Mouse (Mus musculus) cerebellum, adult 2 months (tissue): ENCODE measurements at regions not wholly inside any gene's neighbourhood (a gene's known extent, or its start where the extent isn't known, plus 50 kb on each side); places are given as distances from the start of the nearest gene placed in this dataset.

Source experiments
- DNase-seq, 2 experiments: peaks; one replicate each; pipeline ENCODE4 v3.0.0; 2021
- H3K27ac ChIP-seq: fragments of 200-500 bp; 2 replicates; pipeline ENCODE4 v1.5.1; 2012; ENCODE audit warnings: low read length, control low read depth, inconsistent platforms; ENCODE audit not compliant: insufficient read depth
- H3K27me3 ChIP-seq: fragments of 200-500 bp; 2 replicates; pipeline ENCODE4 v1.6.1; 2012; ENCODE audit warnings: inconsistent platforms, mild to moderate bottlenecking, low read length, moderate library complexity; ENCODE audit not compliant: control insufficient read depth, insufficient read depth
- H3K4me1 ChIP-seq: fragments of 200-500 bp; 2 replicates; pipeline ENCODE4 v1.6.1; 2011; ENCODE audit warnings: low read length; ENCODE audit not compliant: control insufficient read depth, insufficient read depth
- H3K4me3 ChIP-seq: fragments of 200-500 bp; replicated peaks from 2 replicates; pipeline ENCODE3; 2011; ENCODE audit warnings: mild to moderate bottlenecking, low read depth, low read length, control low read depth; ENCODE audit not compliant: insufficient read depth
- CTCF ChIP-seq: fragments of 200-500 bp; IDR thresholded peaks from 2 replicates; pipeline ENCODE4 v1.5.1; 2011; ENCODE audit warnings: low read depth, mild to moderate bottlenecking, control low read depth, low read length, moderate library complexity, borderline replicate concordance; ENCODE audit not compliant: insufficient read depth
- POLR2A ChIP-seq: fragments of 200-500 bp; IDR thresholded peaks from 2 replicates; pipeline ENCODE4 v1.6.1; 2011; ENCODE audit warnings: low read length, control low read depth, borderline replicate concordance; ENCODE audit not compliant: insufficient read depth
- WGBS: fragments of 180-500 bp; shearing (Covaris S2); methylation state at CpG from one replicate; pipeline ENCODE4 v1.1.7; 2018; 5-methylcytosine and 5-hydroxymethylcytosine counted together

- no peaks in the 10 kb centered on the region for H3K4me1 ChIP-seq
- DNase-seq = peak; percentile 14 to 16
- H3K27me3 ChIP-seq = no peaks in the 10 kb centered on the region
- TF ChIP-seq CTCF (no peak), POLR2A (no peak)
- WGBS = 56% methylated on average over 4 of the region's 4 CpGs
- no peak overlapping the region for H3K4me3 ChIP-seq
- H3K27ac ChIP-seq = no peak overlapping the region
Measured at GRCm38 (mm10) chr14:71129771-71130211, 530.2 kb upstream of the Fam160b2 start.

GRCm38 (mm10) chr14:71128495-71128894, 528.9 kb upstream of the Fam160b2 start:
- TF ChIP-seq POLR2A (no peak), CTCF (no peak)
- peak in 1 of 2 experiments; percentile 9 for DNase-seq

GRCm38 (mm10) chr14:71118681-71119080, 519.0 kb upstream of the Fam160b2 start:
- no peaks in the 10 kb centered on the region for H3K4me1 ChIP-seq
- H3K27ac ChIP-seq = no peak overlapping the region
- DNase-seq = no peak
- H3K4me3 ChIP-seq = no peak overlapping the region
- H3K27me3 ChIP-seq = no peaks in the 10 kb centered on the region
- no peak for TF ChIP-seq CTCF
- no peak for TF ChIP-seq POLR2A
- 25% methylated on average over 7 of the region's 7 CpGs for WGBS

More at GRCm38 (mm10) chr14:71128495-71128894, 528.9 kb upstream of the Fam160b2 start:
- Histone ChIP-seq H3K4me3 (no peak overlapping the region), H3K4me1 (no peaks in the 10 kb centered on the region), H3K27me3 (no peaks in the 10 kb centered on the region), H3K27ac (0 out of 2 replicates have a peak overlapping the region, but pooled peaks have one; percentile 41)
- 49% methylated on average over 3 of the region's 3 CpGs for WGBS

GRCm38 (mm10) chr14:71115798-71116432, 516.3 kb upstream of the Fam160b2 start:
- Histone ChIP-seq H3K27me3 (no peaks in the 10 kb centered on the region), H3K27ac (no peak overlapping the region), H3K4me3 (no peak overlapping the region), H3K4me1 (no peaks in the 10 kb centered on the region)
- 86% methylated on average over 3 of the region's 3 CpGs for WGBS
- TF ChIP-seq CTCF = no peak
- TF ChIP-seq POLR2A = no peak
- no peak for DNase-seq

GRCm38 (mm10) chr14:71115095-71115797, 515.6 kb upstream of the Fam160b2 start:
- no peaks in the 10 kb centered on the region for H3K27me3 ChIP-seq
- no peak for DNase-seq
- 85% methylated on average over 8 of the region's 8 CpGs for WGBS
- no peak overlapping the region for H3K4me3 ChIP-seq
- no peak overlapping the region for H3K27ac ChIP-seq
- H3K4me1 ChIP-seq = no peaks in the 10 kb centered on the region
- no peak for TF ChIP-seq POLR2A
- TF ChIP-seq CTCF = no peak

GRCm38 (mm10) chr14:71113198-71113597, 513.6 kb upstream of the Fam160b2 start:
- no peak for DNase-seq
- no peak for TF ChIP-seq CTCF
- no peak for TF ChIP-seq POLR2A
- Histone ChIP-seq H3K27me3 (no peaks in the 10 kb centered on the region), H3K4me1 (no peaks in the 10 kb centered on the region; the same call in 1 of the 2 replicates), H3K4me3 (no peak overlapping the region), H3K27ac (no peak overlapping the region)

- Histone ChIP-seq H3K27me3 (no peaks in the 10 kb centered on the region), H3K27ac (no peak overlapping the region), H3K4me1 (no peaks in the 10 kb centered on the region; the same call in 1 of the 2 replicates), H3K4me3 (no peak overlapping the region)
- no peak for DNase-seq
- TF ChIP-seq POLR2A (no peak), CTCF (no peak)
Measured at GRCm38 (mm10) chr14:71104617-71105016, 505.0 kb upstream of the Fam160b2 start.

- 90% methylated on average over 5 of the region's 5 CpGs for WGBS
- DNase-seq = no peak
- H3K27ac ChIP-seq = no peak overlapping the region
- no peaks in the 10 kb centered on the region for H3K4me1 ChIP-seq
- H3K4me3 ChIP-seq = no peak overlapping the region
- TF ChIP-seq POLR2A = no peak
- no peak for TF ChIP-seq CTCF
- no peaks in the 10 kb centered on the region for H3K27me3 ChIP-seq
Measured at GRCm38 (mm10) chr14:71103955-71104354, 504.3 kb upstream of the Fam160b2 start.
